Mouse (Mus musculus) heart, embryonic 15.5 days (tissue): ENCODE results near the gene Msx1. TPM values are rescaled to one million over a fixed set of nuclear protein-coding genes. Genes with fewer than 3 reads are reported as not detected.
"Not testable (repeated sequence)": the region's sequence is repeated elsewhere in the genome, so short reads cannot be mapped to it uniquely, and the experiment has no call there.

Experiments
- ATAC-seq: fragments of 200-750 bp; cut with Nextera tagmentation; replicated peaks from 2 replicates; pipeline ENCODE4 v1.8.0; 2017; ENCODE audit warnings: low read depth, moderate TSS enrichment; ENCODE audit not compliant: insufficient number of reproducible peaks, insufficient read depth, low FRiP score
- H3K27ac ChIP-seq: fragments of 300-500 bp; sonication (generic); 2 replicates; pipeline ENCODE4 v1.5.1; 2015; ENCODE audit warnings: mild to moderate bottlenecking, inconsistent platforms
- H3K27me3 ChIP-seq: fragments of 300-500 bp; sonication (generic); 2 replicates; pipeline ENCODE4 v1.6.1; 2015; ENCODE audit warnings: inconsistent platforms
- H3K36me3 ChIP-seq: fragments of 300-500 bp; sonication (generic); 2 replicates; pipeline ENCODE4 v1.6.1; 2015; ENCODE audit warnings: mild to moderate bottlenecking, inconsistent platforms
- H3K4me1 ChIP-seq: fragments of 300-500 bp; sonication (generic); replicated peaks from 2 replicates; pipeline ENCODE4 v1.6.1; 2015; ENCODE audit warnings: inconsistent platforms
- H3K4me2 ChIP-seq: fragments of 300-500 bp; sonication (generic); 2 replicates; pipeline ENCODE4 v1.6.1; 2015; ENCODE audit warnings: inconsistent platforms, mild to moderate bottlenecking, moderate library complexity
- H3K4me3 ChIP-seq: fragments of 300-500 bp; sonication (generic); 2 replicates; pipeline ENCODE4 v1.5.1; 2015; ENCODE audit warnings: mild to moderate bottlenecking, inconsistent platforms
- H3K9ac ChIP-seq: fragments of 300-500 bp; sonication (generic); 2 replicates; pipeline ENCODE4 v1.6.1; 2015; ENCODE audit warnings: mild to moderate bottlenecking, inconsistent platforms
- H3K9me3 ChIP-seq: fragments of 300-500 bp; sonication (generic); replicated peaks from 2 replicates; pipeline ENCODE4 v1.6.1; 2016; ENCODE audit warnings: inconsistent platforms
- WGBS: fragments of 180-500 bp; shearing (Covaris S2); methylation state at CpG from one replicate; pipeline ENCODE4 v1.1.7; 2015; ENCODE audit warnings: mixed read lengths; 5-methylcytosine and 5-hydroxymethylcytosine counted together
- polyA plus RNA-seq: library from polyadenylated mRNA; unstranded; fragments of >200 nt; fragmentation: Nextera tagmentation; extraction: Ambion mirVana; gene quantifications from 2 replicates; pipeline ENCODE4 v1.2.1, GENCODE M21; 2015

Gene Msx1
- polyA plus RNA-seq, 1 experiment from 2014 or later: 8.9 TPM

DNA sequence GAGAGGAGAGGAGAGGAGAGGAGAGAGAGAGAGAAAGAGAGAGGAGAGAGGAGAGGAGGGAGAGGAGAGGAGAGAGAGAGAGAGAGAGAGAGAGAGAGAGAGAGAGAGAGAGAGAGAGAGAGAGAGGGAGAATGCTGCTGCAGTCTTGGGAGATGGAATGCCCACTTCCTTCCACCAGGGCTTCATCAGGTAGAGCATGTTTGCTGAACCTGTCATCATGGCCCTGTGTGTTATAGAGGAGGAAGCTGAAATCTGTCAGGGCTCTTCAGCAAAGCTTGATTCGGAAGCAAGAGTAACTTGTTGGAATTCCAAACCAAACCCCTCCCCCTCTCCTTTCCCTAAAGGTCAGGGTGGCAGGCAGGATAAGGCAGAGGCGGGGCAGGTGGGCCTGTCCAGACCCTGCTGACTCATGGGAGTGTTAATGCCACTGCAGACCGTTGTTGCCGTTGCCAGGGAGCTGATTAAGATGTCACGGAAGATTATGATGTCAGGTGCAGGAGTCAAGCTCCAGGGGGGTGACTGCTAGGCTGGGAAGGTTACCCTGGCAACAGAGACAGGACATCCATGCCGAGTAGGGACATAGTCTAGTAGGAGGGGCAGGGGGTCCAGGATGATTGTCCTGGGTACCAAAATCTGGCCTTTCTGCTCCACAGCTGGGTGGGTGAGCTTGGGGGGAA is 11.3 kb upstream of the Msx1 start:
- H3K9me3 ChIP-seq: no peaks in the 10 kb centered on the region
- WGBS: 3% methylated on average over 6 of the region's 6 CpGs
- no peak overlapping the region for H3K27ac ChIP-seq
- H3K36me3 ChIP-seq: no peaks in the 10 kb centered on the region
- ATAC-seq: no peak
- no peak overlapping the region for H3K9ac ChIP-seq
- no peak overlapping the region for H3K4me3 ChIP-seq
- no peak overlapping the region for H3K4me2 ChIP-seq
- H3K4me1 ChIP-seq: no peaks in the 10 kb centered on the region
- H3K27me3 ChIP-seq: peaks cover 85% of the 10 kb centered on the region

DNA sequence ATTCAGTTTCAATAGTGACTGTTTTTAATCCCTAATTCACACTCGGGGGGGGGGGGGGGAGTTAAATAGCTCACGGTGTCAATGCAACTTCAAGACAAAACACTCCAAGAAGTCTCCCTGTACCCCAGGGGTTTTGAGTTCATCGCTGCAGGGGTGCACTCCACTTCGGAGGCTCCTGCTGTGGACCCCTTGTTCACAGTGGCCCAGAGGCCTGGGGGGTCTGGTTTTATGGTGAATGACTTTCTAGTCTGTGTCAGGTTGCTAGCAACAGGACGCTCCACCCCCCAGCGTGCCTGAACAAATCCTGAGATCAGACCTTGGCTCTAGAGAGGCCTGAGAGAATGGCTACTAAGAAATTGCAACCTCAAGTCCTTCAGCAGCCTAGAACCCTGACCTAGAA is 8.4 kb upstream of the Msx1 start:
- Histone ChIP-seq H3K27me3 (peaks cover 95% of the 10 kb centered on the region), H3K4me3 (no peak overlapping the region), H3K4me2 (no peak overlapping the region), H3K36me3 (no peaks in the 10 kb centered on the region), H3K9me3 (no peaks in the 10 kb centered on the region), H3K27ac (no peak overlapping the region), H3K4me1 (peaks cover 3% of the 10 kb centered on the region; the same call in 1 of the 2 replicates), H3K9ac (no peak overlapping the region)
- 8% methylated on average over 6 of the region's 6 CpGs for WGBS
- no peak for ATAC-seq

DNA sequence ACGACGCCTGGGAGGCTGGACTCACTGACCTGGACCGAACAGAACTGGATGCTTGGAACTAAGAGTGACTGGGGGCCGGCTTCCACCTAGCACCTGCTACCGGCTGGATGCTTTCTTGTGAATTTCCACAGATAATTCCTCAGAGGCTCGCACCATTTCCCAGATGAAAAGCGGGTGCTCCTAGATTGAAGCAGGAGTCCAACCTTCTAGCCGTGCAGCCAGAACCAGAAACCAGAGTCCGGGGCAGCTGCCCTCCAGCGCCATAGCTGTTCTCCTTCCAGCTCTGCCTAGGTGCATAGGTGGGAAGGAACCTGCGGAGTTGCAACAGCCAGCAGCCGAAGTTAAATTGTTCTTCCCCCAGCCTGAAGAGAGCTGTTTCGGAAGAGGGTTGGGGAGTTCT is 7.6 kb upstream of the Msx1 start:
- no peak for ATAC-seq
- Histone ChIP-seq H3K27me3 (peaks cover 95% of the 10 kb centered on the region), H3K9ac (no peak overlapping the region), H3K9me3 (no peaks in the 10 kb centered on the region), H3K4me3 (no peak overlapping the region), H3K27ac (no peak overlapping the region), H3K36me3 (no peaks in the 10 kb centered on the region), H3K4me2 (no peak overlapping the region), H3K4me1 (peaks cover 8% of the 10 kb centered on the region; the same call in 1 of the 2 replicates)
- WGBS: 9% methylated on average over 13 of the region's 13 CpGs

DNA sequence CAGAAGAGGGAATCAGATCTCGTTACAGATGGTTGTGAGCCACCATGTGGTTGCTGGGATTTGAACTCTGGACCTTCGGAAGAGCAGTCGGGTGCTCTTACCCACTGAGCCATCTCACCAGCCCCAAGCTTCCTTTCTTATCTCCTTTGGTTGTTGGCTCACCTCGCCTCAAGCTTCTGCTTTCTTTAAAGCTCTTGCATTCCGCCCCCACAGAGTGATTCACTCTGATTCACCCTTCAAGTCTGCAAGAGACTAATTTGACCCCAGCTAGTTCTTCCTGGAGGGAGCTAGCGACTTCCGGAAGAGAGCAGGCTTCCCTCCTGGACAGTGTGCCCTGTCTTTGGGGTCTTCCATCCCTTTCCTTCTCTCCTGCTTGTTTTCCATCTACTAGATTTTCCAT is 6.1 kb upstream of the Msx1 start:
- not testable (repeated sequence) for H3K36me3 ChIP-seq, H3K4me2 ChIP-seq, H3K4me3 ChIP-seq, H3K9ac ChIP-seq, H3K27ac ChIP-seq, ATAC-seq, H3K9me3 ChIP-seq
- peaks cover 21% of the 10 kb centered on the region for H3K4me1 ChIP-seq
- WGBS: 12% methylated on average over 6 of the region's 7 CpGs
- H3K27me3 ChIP-seq: peaks cover 96% of the 10 kb centered on the region

DNA sequence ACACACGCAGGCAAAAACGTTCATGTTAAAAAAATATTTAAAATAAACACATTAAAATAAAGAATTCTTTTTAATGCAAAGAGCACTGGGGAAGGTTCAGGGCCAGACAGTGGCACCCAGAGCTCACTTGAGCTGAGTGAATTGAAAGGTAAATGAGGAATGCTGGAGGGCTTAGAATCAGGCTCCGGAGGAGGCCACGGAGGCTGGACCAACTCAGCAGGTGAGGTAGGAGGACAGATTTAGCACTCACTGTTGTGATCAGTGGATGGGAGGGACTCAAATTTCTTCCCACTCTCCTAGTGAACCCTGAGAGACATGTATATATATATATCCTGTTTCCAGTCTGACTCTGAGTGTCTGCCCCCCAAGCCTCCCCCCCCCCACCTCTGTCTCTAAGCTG is 5.5 kb upstream of the Msx1 start:
- Histone ChIP-seq H3K27me3 (peaks cover 99% of the 10 kb centered on the region), H3K4me1 (peaks cover 21% of the 10 kb centered on the region), H3K9me3 (no peaks in the 10 kb centered on the region), H3K4me3 (no peak overlapping the region), H3K4me2 (no peak overlapping the region), H3K9ac (no peak overlapping the region), H3K27ac (no peak overlapping the region), H3K36me3 (no peaks in the 10 kb centered on the region)
- no peak for ATAC-seq
- 9% methylated on average over 4 of the region's 4 CpGs for WGBS

DNA sequence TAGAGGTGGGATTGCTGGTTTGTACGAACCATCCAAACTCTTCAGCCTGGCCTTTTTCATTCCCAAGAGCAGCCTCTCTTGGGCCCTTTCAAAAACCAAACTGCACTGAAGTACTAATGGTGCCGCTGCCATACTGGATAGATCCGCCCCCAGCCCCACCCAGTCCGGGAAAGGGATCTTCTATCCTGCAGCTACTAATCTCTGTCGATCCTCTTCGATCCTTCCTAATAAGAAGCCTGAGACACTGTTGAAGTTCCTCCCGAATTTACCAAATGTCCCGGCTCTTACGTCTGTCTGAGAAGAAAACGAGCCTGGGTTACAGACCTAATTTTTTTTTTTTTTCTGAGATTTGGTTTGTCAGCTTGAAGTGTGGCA is 4.9 kb upstream of the Msx1 start:
- Histone ChIP-seq H3K36me3 (no peaks in the 10 kb centered on the region), H3K27ac (no peak overlapping the region), H3K9me3 (no peaks in the 10 kb centered on the region), H3K4me3 (no peak overlapping the region), H3K9ac (no peak overlapping the region), H3K27me3 (peaks cover 99% of the 10 kb centered on the region), H3K4me2 (no peak overlapping the region), H3K4me1 (peaks cover 25% of the 10 kb centered on the region)
- ATAC-seq: no peak
- WGBS: 6% methylated on average over 10 of the region's 10 CpGs

DNA sequence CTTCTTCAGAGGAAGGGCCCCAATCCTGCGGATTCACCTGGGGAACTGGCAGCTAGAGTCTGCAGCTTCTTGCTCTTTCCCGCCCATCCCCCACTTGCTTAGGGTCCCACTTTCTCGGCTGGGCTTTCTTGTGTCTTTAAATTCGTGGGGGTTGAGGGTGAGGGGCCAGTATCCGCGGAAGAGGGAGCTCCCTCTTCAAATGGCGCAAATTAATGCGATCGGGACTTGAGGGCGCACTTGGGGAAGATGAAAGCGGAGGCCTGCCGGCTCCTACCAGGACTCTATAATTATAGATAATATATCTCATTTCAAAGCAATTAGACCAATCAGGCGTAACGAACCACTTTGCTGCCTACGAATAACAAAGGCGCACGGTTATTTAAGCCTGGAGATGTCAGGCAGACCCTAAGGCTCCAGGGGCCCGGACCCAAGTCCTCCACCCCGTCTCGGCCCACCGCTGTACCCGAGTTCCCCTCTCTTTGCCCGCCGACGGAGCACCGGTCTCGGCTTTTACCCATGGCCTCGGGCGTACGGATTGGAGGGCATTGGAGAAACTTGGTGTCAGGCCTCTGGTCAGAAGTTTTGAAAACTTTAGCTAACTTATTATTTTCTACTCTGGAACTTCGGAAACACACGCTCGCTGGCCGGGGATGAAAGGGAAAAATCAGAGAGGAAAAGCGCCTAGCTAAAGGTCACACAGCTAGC is 4.4 kb upstream of the Msx1 start:
- Histone ChIP-seq H3K4me3 (no peak overlapping the region), H3K9me3 (no peaks in the 10 kb centered on the region), H3K4me2 (no peak overlapping the region), H3K27me3 (peaks cover 99% of the 10 kb centered on the region), H3K9ac (no peak overlapping the region), H3K27ac (no peak overlapping the region), H3K4me1 (peaks cover 30% of the 10 kb centered on the region), H3K36me3 (no peaks in the 10 kb centered on the region)
- no peak for ATAC-seq
- WGBS: 4% methylated on average over 35 of the region's 35 CpGs

DNA sequence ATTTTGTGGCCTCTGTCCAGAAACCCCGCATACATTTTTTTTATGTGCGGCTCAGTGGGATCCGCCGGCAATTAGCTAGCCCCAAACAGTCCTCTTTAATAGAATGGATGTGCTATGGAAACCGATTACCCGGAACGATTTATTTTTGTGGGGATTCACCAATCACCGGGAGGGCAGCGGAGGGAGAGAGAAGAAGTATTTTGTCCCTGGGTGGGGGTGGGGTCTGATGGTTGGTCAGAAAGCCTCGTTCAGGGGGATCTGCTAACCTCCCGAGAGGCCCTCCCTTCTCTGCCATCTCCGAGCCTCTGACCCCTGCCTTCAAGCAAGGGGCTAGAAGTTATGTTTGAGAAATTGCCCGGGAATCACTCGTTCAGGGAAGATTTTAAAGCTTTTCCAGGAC is 3.6 kb upstream of the Msx1 start:
- WGBS: 3% methylated on average over 14 of the region's 14 CpGs
- H3K36me3 ChIP-seq: no peaks in the 10 kb centered on the region
- H3K9me3 ChIP-seq: no peaks in the 10 kb centered on the region
- H3K4me3 ChIP-seq: no peak overlapping the region
- H3K4me2 ChIP-seq: no peak overlapping the region
- no peak for ATAC-seq
- H3K27me3 ChIP-seq: peaks cover 97% of the 10 kb centered on the region
- peaks cover 36% of the 10 kb centered on the region for H3K4me1 ChIP-seq
- H3K27ac ChIP-seq: no peak overlapping the region
- no peak overlapping the region for H3K9ac ChIP-seq

DNA sequence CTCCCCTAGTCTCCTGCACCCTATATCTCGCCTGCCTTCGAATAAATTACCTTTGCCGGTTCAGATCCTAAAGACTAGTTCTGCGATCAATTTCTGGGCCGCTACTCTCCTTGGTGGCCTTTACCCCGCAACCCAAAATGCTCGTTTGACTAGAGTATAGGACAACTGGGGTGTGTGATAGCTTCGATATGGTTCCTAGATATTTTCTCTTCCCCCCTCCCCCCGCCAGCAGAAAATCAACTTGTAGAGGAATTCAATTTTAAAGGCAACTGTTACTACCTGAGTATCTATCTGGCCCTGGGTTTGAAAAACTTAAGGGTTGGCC is 3.2 kb upstream of the Msx1 start:
- WGBS: 3% methylated on average over 9 of the region's 9 CpGs
- no peaks in the 10 kb centered on the region for H3K36me3 ChIP-seq
- ATAC-seq: no peak
- H3K4me3 ChIP-seq: peak overlapping the region; percentile 6; the same call in 1 of the 2 replicates
- H3K9ac ChIP-seq: no peak overlapping the region
- no peak overlapping the region for H3K27ac ChIP-seq
- 0 out of 2 replicates have a peak overlapping the region, but pooled peaks have one; percentile 14 for H3K4me2 ChIP-seq
- H3K27me3 ChIP-seq: peaks cover 97% of the 10 kb centered on the region
- peaks cover 40% of the 10 kb centered on the region for H3K4me1 ChIP-seq
- H3K9me3 ChIP-seq: no peaks in the 10 kb centered on the region

DNA sequence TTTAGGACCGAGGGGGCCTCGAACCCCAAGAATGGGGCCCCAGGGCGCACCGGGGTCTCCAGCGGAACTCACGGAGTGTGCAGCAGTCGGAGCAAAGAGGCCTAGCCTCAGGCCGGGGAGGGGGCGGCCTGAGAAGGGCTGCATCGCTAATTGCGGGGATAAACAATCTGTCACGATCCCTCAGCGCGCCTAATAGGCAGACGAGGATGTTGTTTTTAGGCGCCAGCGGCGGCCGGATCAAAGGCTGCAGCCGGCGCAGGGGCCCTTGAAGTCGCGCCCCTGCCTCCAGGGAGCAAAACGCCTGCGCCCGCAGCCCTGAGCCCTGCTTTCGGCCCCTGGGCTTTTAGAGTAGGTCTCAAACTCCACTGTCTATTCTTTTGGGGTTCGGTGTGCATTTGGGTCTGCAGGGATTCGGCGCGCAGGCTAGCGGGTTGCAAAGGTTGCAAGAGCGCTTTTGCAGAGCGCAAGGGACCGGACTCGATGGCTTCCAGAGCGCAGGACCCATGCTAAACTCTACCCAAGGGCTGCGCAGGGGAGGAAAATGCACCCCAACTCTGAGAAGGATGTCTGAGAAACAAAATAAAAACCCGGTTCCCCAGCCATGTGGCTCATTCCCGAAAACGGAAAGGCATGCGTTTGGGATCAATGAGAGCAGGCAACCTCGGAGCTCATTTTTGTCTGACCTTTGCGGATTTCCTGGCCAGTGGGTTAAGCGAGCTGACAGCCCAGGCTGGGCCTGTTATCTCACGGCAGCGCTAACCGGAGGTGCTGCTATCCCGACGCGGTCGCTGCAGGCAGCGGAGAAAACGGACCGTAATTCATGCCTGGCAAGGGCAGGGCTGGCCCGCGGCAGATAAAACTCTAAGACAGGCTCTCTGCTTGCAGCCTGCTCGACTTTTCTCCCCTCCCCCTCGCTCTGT is 2.6 kb upstream of the Msx1 start:
- peak overlapping the region; percentile 6; the same call in 1 of the 2 replicates for H3K4me3 ChIP-seq
- no peaks in the 10 kb centered on the region for H3K36me3 ChIP-seq
- peaks cover 97% of the 10 kb centered on the region for H3K27me3 ChIP-seq
- no peak overlapping the region for H3K9ac ChIP-seq
- peak overlapping the region; percentile 14; the same call in 1 of the 2 replicates for H3K4me2 ChIP-seq
- H3K27ac ChIP-seq: no peak overlapping the region
- no peaks in the 10 kb centered on the region for H3K9me3 ChIP-seq
- WGBS: 1% methylated on average over 59 of the region's 59 CpGs
- ATAC-seq: no peak
- H3K4me1 ChIP-seq: peaks cover 40% of the 10 kb centered on the region
